Mouse (Mus musculus): ENCODE measurements around the gene Cmtm6.

The Cmtm6 gene

GRCm38 (mm10) chr9:114729911-114730805 lies 758 bp upstream of the Cmtm6 start:
- peak; percentile 25 to 49 for DNase-seq (ENCODE audit: low spot score in 2 of 2)

- peak; percentile 12 to 56 for DNase-seq (ENCODE audit: low spot score in 2 of 2)
Measured at GRCm38 (mm10) chr9:114731871-114732682, 1.2 kb downstream of the Cmtm6 start.

GRCm38 (mm10) chr9:114733238-114733637 lies 2.3 kb downstream of the Cmtm6 start:
- no peak for DNase-seq (ENCODE audit: low spot score in 2 of 2)

- no peak for DNase-seq (ENCODE audit: low spot score in 2 of 2)
Measured at GRCm38 (mm10) chr9:114736442-114736841, 5.5 kb downstream of the Cmtm6 start.

GRCm38 (mm10) chr9:114740336-114740735 lies 9.4 kb downstream of the Cmtm6 start:
- no peak for DNase-seq (ENCODE audit: low spot score in 2 of 2)

- DNase-seq (ENCODE audit: low spot score in 2 of 2), result peak in 1 of 2 experiments; percentile 58
Measured at GRCm38 (mm10) chr9:114742731-114743130, 11.8 kb downstream of the Cmtm6 start.

GRCm38 (mm10) chr9:114745163-114745562 lies 14.2 kb downstream of the Cmtm6 start:
- no peak for DNase-seq (ENCODE audit: low spot score in 2 of 2)

GRCm38 (mm10) chr9:114745654-114746053 lies 14.7 kb downstream of the Cmtm6 start:
- DNase-seq (ENCODE audit: low spot score in 2 of 2), result no peak

GRCm38 (mm10) chr9:114747012-114747411 lies 16.1 kb downstream of the Cmtm6 start:
- DNase-seq (ENCODE audit: low spot score in 2 of 2), result no peak

GRCm38 (mm10) chr9:114747466-114747865 lies 16.6 kb downstream of the Cmtm6 start:
- DNase-seq (ENCODE audit: low spot score in 2 of 2), result no peak

GRCm38 (mm10) chr9:114751582-114751981 lies 20.7 kb downstream of the Cmtm6 start:
- no peak for DNase-seq (ENCODE audit: low spot score in 2 of 2)

- DNase-seq (ENCODE audit: low spot score in 2 of 2), result peak in 1 of 2 experiments; percentile 76
Measured at GRCm38 (mm10) chr9:114752311-114752710, 21.4 kb downstream of the Cmtm6 start.

GRCm38 (mm10) chr9:114752863-114753484 lies 22.1 kb downstream of the Cmtm6 start:
- DNase-seq (ENCODE audit: low spot score in 2 of 2), result peak; percentile 97

GRCm38 (mm10) chr9:114758272-114758671 lies 27.4 kb downstream of the Cmtm6 start:
- no peak for DNase-seq (ENCODE audit: low spot score in 2 of 2)

GRCm38 (mm10) chr9:114758801-114759200 lies 27.9 kb downstream of the Cmtm6 start:
- DNase-seq (ENCODE audit: low spot score in 2 of 2), result no peak

- no peak for DNase-seq (ENCODE audit: low spot score in 2 of 2)
Measured at GRCm38 (mm10) chr9:114759886-114760285, 29.0 kb downstream of the Cmtm6 start.

GRCm38 (mm10) chr9:114760353-114760752 lies 29.4 kb downstream of the Cmtm6 start:
- DNase-seq (ENCODE audit: low spot score in 2 of 2), result peak in 1 of 2 experiments; percentile 45

GRCm38 (mm10) chr9:114761848-114762247 lies 30.9 kb downstream of the Cmtm6 start:
- DNase-seq (ENCODE audit: low spot score in 2 of 2), result no peak

GRCm38 (mm10) chr9:114763341-114763740 lies 32.4 kb downstream of the Cmtm6 start:
- no peak for DNase-seq (ENCODE audit: low spot score in 2 of 2)

GRCm38 (mm10) chr9:114767030-114767429 lies 36.1 kb downstream of the Cmtm6 start:
- DNase-seq (ENCODE audit: low spot score in 2 of 2), result no peak

- DNase-seq (ENCODE audit: low spot score in 2 of 2), result no peak
Measured at GRCm38 (mm10) chr9:114767507-114767906, 36.6 kb downstream of the Cmtm6 start.

GRCm38 (mm10) chr9:114768066-114768465 lies 37.1 kb downstream of the Cmtm6 start:
- DNase-seq (ENCODE audit: low spot score in 2 of 2), result no peak

Measured in natural killer cell, adult 2 months (primary cell).